Mouse (Mus musculus): ENCODE data around the gene Sema6d.

DNA sequence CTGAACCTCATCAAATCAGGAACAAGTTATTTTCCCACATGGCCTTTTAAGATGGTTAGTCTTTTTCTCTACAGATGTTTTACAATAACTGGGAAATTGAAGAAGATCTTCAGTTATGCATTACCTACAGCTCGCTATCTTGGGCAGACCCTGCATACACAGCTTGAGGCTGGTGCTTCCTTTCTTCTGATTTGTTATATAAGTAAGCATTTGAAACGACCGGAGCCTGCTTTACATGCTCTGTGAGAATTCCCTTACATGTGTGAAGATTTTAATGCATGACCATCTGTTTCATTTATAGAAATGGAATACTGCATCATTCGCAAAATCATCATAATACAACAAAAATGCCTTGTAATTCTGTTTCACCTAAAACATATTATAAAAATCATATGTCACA lies 21.4 kb upstream of the Sema6d start:
- no peak for TF ChIP-seq CTCF (IDR thresholded peaks at IDR 0.05; ENCODE audit: control insufficient read depth, insufficient read depth, insufficient read length)
- TF ChIP-seq USF1 (IDR thresholded peaks at IDR 0.05; ENCODE audit: low read depth) = no peak

Data from C2C12 (cell line).